Mouse (Mus musculus): ENCODE measurements at regions not wholly inside any gene's neighbourhood (a gene's known extent, or its start where the extent isn't known, plus 50 kb on each side); places are given as distances from the start of the nearest gene placed in this dataset.

DNA sequence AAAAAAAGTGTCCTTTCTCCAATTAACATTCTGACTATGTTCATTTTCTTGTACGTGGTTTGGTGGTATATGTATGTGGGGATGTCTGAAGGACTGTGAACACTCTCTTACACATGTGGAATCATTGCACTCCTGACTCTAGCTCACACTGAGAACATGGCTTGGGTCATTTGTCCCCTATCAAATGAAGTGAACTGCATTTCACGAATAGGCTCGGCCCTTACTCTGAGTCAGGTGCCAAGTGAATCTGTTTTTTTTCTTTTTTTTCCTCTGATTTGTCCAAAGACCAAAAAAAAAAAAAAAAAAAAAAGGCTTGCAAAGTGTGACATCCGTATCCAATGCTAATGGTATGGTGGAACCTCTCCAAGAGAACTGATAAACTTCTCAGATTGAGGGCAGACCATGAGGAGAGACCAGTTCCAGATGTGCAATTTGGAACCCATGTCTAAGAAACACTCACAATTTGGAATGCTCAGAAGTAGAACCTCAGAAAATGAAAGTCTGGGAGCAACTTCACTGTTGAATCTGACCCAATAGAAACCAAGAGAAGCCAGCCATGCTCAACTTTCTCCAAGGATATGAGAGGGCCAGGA, 631.7 kb upstream of the Fam160b2 start:
- no peak for DNase-seq (ENCODE audit: low read depth)

DNA sequence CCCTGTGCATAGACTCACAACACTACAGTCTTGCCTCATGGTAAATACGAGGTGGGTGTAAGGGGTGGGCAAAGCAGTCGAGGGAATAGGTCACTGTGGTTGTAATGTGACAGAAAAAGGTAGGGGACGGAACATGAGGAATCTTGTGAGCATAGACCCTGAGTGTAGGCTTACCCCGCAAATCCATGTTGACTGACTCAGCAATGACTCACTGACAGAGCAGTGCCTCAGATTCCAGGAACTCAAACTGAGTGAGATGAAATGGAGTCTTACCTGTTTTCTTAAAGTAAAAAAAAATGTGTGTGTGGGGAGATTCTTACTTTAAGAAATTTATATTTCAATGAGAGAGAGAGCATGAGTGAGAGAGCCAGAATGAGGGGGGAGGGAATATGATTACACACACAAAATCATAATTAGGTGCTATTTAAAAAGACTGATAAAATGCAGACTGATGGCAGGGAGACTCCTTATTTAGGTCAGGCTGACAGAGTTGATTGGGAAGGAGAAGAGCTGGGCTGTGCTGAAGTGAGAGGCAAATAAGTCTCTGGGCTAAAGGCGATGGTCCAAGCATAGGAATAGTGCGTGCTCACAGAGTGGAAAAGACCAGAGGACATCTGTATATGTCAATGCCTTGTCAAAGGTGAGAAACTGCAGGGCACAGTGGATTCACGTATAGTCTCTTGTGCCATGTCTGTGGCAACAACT, 631.0 kb upstream of the Fam160b2 start:
- no peak for DNase-seq (ENCODE audit: low read depth)

DNA sequence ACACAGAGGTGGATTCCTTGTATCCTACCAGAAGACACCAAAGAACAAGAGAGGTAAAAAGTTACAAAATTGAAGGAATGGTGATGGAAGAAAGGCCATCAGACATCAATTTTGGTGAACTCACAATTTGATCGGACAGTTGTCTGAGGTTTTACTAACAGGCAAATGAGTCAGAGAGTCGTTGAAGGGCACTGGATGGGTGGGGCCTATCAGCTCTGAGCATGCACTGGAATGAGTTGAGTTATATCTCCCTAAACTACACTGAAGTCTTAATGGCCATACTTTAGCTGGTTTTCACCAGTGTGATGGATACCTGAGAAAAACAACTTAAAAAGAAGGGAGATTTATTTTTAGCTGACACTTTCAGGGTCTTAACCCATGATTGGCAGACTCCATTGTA, 630.3 kb upstream of the Fam160b2 start:
- no peak for DNase-seq (ENCODE audit: low read depth)

DNA sequence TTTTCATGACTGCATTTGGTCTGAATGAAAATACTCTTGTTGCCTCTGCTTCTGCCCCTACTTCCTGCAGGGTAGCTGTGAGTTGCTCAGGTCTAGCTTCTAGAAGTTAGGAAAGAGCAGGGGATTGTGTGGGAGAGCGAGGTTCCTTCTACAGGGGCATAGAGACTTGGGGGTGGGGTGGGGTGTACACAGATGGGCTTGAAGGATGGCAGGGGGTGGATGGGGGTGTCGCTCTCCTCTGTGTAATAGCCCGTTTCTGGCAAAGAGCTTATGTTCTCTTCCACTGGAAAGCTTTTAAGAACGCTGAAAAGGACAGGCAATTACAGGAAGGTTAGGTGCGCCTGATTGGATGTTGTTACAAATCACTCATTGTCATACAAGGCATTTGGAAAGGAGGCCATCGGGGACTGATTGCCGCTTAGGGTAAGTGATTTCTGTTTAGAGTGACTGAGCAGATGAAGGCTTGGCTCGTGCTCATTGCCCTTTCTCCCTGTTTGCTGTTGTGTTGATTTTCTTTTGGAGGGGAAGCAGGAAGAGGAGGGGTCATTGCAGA, 629.3 kb upstream of the Fam160b2 start:
- DNase-seq (ENCODE audit: low read depth), result no peak

DNA sequence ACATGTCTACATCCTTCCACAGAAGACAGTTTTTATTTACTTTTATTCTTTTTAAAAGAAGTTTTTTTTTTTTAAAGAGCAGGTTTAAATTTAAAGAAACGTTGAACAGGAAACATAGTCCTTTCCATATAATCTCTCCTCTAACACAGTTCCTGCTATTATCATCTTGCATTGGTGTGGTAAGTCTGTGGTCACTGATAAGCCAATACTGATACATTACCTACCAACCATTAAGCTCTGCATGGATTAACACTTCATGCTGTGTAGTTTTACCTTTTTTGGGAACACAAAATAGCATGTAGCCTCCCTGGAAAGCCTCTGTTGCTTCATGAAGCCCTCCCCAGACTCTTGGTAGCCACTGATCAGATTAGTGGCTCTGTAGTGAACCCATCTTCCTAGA, 617.4 kb upstream of the Fam160b2 start:
- DNase-seq (ENCODE audit: low read depth), result no peak

DNA sequence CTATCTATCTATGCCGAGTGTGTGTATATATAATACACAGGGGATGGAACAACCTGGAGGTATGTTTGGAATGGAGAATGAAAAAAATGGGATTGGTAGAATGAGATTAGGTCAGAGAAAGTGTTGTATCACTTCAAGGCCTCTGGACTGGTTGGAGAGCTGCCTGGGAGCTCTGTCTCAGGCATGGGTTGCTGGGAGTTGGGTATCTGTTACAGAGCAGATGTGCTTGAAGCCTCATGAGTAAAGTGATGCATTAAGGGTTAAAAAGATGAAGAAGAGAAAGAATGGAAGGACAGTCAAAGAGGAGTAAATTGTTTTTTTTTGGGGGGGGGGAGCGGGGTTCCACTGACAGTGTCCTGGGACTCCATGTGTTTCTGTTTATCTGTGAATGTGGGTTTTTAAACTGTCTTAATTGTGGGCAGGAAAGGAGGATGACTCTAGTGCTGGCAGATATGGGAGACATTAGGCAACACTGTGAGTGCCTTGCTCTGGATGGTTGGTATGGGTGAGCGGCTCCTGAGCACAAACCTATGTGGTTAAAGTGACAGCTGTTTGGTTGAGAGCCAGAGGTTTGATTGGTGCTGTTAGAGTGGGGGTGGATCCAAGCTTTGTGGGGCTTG, 611.8 kb upstream of the Fam160b2 start:
- peak; percentile 4 for DNase-seq (ENCODE audit: low read depth)

DNA sequence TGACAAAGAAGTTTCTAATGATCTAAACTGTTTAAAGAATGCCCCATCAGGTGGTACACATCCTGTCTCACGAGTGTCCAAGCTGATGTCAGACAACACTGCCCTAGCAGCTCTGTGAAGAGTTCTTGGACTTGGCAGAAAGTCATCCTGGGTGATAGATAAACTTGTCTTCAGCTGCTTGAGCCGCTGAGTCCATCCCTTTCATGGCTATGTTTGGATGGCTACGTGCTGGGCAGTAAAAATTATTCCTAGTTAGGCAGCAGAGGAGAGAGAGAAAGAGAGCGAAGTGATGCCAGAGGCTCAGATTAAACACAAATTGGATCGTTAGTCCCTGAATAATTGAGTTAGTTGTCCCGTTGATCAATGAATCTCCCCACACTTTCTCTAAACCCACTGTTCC, 603.8 kb upstream of the Fam160b2 start:
- DNase-seq (ENCODE audit: low read depth), result no peak

DNA sequence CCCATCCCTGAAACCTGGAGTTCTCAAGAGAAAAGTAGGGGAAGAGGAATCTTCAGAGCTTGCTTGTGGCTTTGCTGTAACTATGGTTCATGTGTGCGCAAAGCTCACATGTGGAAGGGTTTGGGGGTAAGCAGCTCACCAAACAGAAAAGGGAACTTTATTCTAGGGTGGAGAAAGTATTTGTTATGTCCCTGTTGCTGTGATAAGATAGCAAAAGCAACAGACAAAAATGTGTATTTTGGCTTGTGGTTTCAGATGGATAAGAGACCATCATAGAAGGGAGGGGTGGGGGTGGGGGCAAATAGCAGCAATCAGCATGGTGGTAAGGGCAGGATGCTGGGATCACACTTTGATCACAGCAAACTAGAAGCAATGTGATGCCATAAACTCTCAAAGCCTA, 601.3 kb upstream of the Fam160b2 start:
- no peak for DNase-seq (ENCODE audit: low read depth)

DNA sequence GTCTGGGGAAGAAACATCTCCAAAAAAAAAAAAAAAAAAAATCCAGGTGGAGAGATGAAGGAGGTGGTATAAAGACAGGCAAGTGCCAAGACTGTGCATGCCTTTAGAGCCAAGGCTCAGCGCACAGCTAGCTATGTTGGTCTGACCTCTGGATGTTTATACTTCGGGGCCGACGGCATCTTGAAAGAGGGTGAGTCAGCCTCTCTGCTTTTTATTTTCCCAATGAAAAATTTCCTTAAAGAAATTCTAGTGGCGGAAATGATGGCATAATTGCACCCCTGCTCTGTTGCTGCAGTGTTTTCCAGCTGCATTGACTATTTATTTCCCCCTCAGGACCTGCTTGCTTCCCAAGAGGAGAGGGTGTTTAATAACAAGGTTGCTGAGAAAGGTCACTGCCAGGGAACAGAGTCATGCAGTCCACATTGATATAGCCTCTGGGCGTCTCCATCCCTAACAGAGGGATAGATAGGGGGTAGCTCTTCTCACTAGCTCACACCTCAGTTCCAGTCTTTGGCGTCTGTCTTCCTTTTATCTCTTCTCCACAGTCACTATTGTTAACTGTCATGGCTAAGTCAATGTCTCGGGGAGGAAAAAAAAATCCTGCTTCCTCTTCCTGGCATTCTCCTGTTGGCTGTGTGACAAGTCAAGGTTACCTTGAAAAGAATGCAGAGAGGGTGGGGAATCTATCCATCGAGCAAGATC, 599.7 kb upstream of the Fam160b2 start:
- DNase-seq (ENCODE audit: low read depth), result no peak

DNA sequence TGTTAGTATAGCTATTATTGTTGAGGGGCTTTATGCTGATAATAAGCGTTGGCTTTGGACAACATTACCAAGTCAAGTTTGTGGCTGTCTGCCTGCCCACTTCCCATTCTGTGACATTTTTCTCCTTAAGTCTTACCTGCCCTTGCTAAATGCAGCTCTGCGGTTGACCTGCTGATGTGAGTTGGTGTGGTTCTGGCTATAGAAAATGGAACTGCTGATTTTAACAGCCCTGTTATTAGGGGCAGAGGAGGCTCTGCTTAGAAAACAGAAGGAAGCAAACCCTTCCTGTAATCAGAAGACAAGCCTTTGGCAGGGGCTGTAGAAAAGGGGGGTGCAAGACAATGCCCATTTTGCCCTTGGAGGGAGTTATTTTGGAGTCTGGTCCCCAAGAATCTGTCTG, 594.6 kb upstream of the Fam160b2 start:
- no peak for DNase-seq (ENCODE audit: low read depth)

DNA sequence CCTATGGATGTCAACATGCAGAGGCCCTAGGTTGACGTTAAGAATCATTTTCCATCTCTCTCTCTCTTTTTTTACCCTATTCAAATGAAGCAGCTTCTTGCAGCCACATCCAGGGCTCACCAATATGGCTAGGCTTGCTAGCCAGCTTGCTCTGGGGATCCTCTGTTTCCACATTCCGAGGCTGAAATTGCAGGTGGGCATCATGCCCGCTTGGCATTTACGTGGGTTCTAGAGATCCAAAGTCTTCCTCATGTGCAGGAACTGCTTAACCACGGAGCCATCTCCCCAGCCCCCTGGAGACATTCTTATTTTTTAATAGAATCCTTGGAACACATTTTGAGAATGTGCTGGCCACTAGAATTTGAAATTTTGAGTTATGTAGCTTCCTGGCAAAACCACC, 592.9 kb upstream of the Fam160b2 start:
- no peak for DNase-seq (ENCODE audit: low read depth)

DNA sequence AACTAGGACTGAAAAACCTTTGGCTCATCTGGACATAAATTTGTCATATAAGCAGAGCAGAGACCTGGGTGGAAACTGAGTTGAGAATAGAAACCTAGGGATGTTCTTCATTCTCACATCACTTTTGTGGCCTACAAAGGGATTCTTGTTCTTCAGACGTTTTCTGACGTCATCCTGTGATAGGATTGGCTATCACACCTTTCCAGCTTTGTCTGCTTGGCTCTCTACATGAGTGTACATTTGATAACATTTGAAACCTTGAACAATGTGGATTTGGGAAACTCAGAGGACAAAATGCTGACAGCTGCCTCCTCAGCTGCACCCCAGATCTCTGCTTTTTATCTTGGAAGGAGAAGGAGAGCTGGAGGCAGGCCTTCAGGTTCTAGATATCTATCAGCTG, 589.7 kb upstream of the Fam160b2 start:
- no peak for DNase-seq (ENCODE audit: low read depth)

DNA sequence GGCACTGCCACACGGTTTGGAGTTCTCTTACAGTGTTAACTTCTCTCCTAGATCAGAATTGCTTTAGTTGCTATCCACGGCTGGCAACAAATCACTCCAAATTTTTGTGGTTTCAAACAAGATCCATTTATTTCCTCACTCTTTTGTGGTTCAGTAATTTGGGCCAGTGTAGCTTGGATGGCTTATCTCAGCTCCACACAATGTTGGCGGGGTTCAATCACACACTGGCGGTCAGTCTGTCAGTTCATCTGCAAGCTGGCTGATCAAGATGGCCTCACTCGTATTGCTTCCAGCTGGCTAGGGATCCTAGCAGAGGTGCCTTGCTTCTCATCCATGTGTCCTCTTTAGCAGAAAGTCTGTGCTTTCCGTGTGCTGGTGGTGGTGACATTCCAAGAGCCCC, 577.7 kb upstream of the Fam160b2 start:
- DNase-seq (ENCODE audit: low read depth), result no peak

DNA sequence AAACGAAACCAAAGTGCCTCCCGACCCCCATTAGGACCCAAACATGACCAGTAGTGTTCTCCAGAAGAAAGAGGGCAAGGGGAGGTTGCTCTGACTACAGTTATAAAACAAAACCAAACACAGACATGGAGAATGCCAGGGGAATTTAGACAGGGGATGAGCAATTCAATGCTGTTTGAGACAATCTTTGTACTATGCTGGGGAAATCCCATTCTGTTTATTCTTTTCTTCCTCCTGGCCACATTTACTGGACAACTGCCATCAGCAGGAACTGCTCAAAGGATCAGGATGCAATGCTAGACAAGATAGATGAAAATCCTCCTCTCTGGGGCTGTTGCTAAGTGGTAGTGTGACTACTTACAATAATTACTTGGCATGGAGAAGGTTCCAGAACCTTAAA, 574.5 kb upstream of the Fam160b2 start:
- no peak for DNase-seq (ENCODE audit: low read depth)

DNA sequence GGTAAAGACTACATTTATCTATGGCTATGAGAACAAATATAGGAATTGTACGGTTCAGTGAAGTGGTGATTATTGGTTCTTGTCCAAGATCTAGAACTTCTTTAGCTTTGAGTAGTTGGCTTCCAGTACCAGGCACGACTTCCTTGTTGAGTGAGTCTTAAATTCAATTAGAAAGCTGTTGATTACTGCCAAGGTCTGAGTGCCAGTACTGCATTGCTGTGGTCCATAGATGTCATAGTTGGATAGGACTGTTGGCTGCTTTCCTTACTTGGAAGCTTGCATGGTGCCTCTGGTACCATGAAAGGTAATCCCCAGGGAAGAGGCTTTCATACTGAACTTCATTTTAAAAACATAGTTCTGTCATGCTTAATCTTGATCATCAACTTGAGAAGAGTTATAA, 559.9 kb upstream of the Fam160b2 start:
- no peak for DNase-seq (ENCODE audit: low read depth)

DNA sequence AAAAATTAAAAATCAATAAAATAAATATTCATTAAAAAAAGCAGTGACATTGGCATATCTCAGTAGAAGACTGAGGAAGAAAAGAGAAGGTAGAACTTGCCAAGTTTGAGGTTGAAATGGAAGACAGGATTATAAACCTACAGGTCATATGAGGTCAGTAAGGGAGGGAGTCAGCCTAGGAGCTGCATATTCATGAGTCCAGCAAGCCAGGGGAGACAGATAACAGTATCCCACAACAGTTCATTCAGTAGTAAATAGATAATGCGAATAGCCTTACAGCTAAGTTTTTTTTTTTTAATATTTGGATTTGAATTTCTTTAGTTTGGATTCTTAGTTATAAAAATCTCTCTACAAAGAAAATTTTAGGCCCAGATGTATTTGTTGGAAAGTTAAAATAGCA, 542.8 kb upstream of the Fam160b2 start:
- DNase-seq (ENCODE audit: low read depth), result no peak

DNA sequence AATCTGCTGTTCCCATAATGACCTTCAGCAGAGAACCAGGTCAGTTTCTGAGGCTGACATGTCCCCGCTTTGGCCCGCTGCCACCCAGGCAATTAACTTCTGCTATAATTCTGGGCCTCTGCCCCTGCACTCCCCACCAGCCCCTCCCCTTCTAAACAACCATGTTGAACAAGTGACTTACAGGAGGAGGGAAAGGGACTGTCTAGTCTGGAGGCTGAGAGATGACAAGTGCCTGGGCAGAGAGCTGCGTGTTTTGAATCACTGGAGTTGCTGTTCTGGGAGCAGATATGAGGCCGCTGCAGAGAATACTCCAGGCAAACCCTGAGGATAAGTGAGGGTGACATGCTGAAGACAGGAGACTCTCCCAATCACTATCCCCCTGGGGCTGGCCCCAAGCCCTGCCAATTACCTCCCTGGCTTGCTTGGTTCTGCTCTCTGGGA, 530.2 kb upstream of the Fam160b2 start:
- no peak for DNase-seq (ENCODE audit: low read depth)

DNA sequence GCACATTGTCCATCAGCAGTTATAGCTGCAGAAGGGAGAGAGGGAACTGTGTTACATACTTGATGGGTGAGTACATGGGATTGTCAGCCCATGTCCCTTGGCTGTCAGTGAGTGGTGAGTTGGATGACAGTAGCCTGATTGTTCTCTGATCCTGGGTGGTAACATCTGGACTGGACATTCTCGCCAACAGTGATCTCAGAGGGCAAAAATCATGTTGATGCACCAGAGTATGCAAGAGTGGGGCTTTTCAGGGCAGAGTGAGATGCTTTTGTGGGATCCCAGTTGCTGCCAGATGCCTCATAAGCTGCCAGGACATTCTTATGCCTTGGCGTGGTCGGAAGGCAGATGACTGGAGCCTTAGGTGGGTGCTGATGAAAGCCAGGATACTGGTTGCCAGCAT, 528.9 kb upstream of the Fam160b2 start:
- no peak for DNase-seq (ENCODE audit: low read depth)

DNA sequence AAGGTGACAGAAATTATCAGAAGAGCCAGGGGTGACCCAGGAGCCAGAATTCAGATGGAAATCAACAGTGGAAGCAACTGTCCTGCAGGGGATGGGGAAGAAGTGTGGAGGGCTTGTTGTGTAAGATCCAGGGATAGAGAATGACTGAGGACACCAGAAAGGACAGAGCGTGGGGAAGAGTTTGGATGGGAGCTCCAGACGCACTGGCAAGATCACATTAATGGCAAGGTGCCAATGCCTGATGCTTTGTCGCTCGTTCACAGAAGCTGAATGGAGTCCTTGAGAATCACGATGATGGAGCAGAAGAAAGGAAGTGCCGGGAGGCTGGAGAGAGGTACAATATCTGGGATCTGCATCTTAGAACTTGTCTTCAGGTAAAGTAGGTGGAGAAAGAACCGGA, 519.0 kb upstream of the Fam160b2 start:
- DNase-seq (ENCODE audit: low read depth), result no peak

DNA sequence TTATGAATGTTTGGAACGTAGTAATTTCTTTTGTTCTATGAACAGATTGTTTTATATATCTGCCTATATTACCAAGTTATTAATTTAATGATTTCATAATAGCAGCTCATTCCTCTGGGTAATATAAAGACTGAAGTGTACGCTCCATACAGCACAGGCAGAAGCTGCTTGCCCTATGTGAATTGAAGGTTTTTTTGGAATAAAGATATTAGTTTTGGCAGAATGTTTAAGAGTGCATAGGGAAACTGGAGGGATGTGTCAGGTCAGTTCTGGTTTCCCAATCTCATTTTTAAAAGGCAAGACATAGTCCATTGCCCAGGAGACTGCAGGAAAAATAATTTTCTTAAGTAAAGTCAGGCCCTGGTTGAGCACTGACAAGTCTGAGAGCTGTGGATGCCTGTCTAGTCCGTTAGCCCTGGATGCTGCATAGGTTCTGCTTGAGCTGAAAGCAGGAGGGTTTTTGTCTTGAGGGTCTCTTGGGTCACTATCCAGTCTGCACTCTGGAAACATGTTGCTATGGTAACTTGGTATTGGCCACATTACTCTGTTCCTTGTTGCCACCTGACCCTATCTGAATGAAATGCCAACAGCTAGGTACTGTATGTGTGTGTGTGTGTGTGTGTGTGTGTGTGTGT, 516.3 kb upstream of the Fam160b2 start:
- no peak for DNase-seq (ENCODE audit: low read depth)

DNA sequence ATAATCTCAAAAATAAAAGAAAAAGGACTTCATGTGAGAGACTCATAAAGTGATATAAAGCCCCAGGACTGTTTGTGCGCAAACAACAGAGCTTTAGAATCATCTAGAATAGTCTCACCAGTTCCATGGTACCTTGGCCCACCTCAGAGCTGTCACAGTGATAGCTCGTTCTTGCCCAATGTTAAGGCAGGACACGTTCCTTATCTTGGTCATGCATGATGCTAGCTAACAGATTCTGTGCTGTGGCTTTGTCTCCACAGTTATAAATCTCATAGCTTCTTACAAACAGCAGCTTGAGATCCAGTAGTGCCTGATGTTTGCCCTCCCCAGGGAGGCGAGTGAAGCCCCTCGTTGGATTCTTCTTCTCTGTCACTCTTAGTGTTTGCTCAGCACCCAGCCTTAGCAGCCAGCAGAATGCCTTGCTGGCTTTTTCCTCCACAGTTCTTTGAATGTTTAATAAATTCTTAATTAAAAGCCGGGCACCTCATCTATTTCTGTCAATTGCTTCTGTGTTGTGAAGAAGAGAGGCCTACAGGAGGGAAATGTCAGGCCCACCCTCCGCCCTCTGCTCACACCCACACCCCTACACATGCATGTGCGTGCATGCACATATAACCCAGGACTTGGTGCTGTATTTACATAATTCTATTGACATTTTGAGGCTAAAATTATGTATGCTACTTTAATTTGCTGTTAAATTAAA, 515.6 kb upstream of the Fam160b2 start:
- DNase-seq (ENCODE audit: low read depth), result no peak

DNA sequence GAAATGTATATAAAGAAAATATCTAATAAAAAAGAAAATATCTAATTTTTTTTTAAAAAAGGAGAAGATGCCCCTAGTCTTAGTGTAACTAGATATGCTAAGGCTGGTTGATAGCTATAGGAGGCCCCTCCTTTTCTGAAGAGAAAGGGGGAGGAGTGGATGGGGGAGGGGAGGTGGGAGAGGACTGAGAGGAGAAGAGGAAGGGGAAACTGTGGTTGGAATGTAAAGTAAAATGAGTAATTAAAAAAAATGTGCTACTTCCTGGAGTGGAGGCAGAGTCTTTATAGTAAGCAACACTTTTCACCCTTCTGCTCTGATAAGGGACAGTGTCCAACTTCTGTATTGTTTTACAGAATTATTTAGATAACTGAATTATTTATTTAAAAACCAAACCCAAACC, 513.6 kb upstream of the Fam160b2 start:
- DNase-seq (ENCODE audit: low read depth), result peak; percentile 7

Measured in 416B (cell line).